Mouse (Mus musculus) heart, adult 2 months (tissue): ENCODE results near the gene Ccdc188.

Source experiments
- CTCF ChIP-seq: fragments of 200-600 bp; IDR thresholded peaks from 2 replicates; pipeline ENCODE4 v1.8.1; 2022; ENCODE audit warnings: antibody characterized with exemption, mild to moderate bottlenecking, moderate library complexity
- POLR2A ChIP-seq: fragments of 200-500 bp; IDR thresholded peaks from 2 replicates; pipeline ENCODE4 v1.6.1; 2011; ENCODE audit warnings: mild to moderate bottlenecking, low read depth, low read length, control low read depth; ENCODE audit not compliant: insufficient read depth

DNA sequence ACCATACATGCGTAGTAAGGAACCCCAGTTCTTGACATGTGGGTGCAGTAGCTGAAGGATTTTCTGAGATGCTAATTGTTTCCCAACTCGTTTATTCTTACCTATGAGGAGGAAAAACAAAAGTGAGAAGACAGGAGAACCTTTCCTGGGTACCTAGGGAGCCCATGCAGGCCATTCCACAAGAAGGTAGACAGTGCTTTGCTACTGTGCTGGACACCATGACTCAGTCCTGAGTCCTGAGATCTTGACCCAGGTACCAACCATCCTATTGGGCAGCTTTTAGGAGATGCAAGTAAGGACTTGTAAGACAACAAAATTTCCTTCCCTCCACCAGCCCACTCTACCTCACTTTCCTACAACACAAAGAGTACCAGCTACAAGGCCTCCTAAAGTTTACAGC lies 40.5 kb downstream of the Ccdc188 start, which contains the start of gene Gm49776:
- TF ChIP-seq CTCF = no peak
- no peak for TF ChIP-seq POLR2A
